Mouse (Mus musculus): ENCODE data around the gene Spag16.

- TF ChIP-seq CTCF (IDR thresholded peaks at IDR 0.05; ENCODE audit: low read depth, low read length) (no peak), GATA2 (IDR thresholded peaks at IDR 0.05; ENCODE audit: borderline replicate concordance, low read depth, low read length) (no peak)
These were observed 898.9 kb downstream of the Spag16 start, which contains the start of gene Vwc2l for GRCm38 (mm10) chr1:70725655-70726066.

All from G1E (cell line).